Mouse (Mus musculus) CH12.LX (cell line): ENCODE results near the gene Rft1. TPM values are rescaled to one million over a fixed set of nuclear protein-coding genes. Genes with fewer than 3 reads are reported as not detected.

Source experiments
- DNase-seq: peaks from one replicate; pipeline ENCODE4 v3.0.0-alpha.2; 2013; ENCODE audit errors: extremely low read depth
- H3K27ac ChIP-seq: 2 replicates; pipeline ENCODE4 v1.5.1; 2012; ENCODE audit warnings: low read depth, mild to moderate bottlenecking, control low read depth, moderate library complexity; ENCODE audit not compliant: insufficient read depth
- H3K27me3 ChIP-seq: replicated peaks from 2 replicates; pipeline ENCODE3; 2012; ENCODE audit warnings: inconsistent platforms
- H3K36me3 ChIP-seq, 2 experiments: replicated peaks in 1 of 2; 2 replicates each; pipeline versions ENCODE3 to v1.6.1; 2012; ENCODE audit warnings: inconsistent platforms in 1 of 2, low read length in 1 of 2, mild to moderate bottlenecking in 1 of 2, mixed read lengths in 1 of 2, moderate library complexity in 1 of 2; ENCODE audit not compliant: control insufficient read depth in 1 of 2, insufficient read depth in 1 of 2
- H3K4me1 ChIP-seq, 2 experiments: 2 replicates each; pipeline ENCODE4 v1.6.1; 2012; ENCODE audit warnings: inconsistent platforms in 1 of 2, moderate library complexity in 1 of 2; ENCODE audit not compliant: insufficient read depth in 2 of 2, control insufficient read depth in 1 of 2
- H3K4me2 ChIP-seq: 2 replicates; pipeline ENCODE4 v1.6.1; 2012; ENCODE audit warnings: low read depth, mild to moderate bottlenecking, control low read depth; ENCODE audit not compliant: poor library complexity, insufficient read depth, severe bottlenecking
- H3K4me3 ChIP-seq, 3 experiments: fragments of 150-350 bp in 1 of 3; sonication (generic) in 1 of 3; replicated peaks in 1 of 3; 2 replicates each; pipeline versions ENCODE3 to v1.5.1; 2011 to 2012; ENCODE audit warnings: low read depth in 2 of 3, low read length in 2 of 3, mild to moderate bottlenecking in 2 of 3, moderate library complexity in 2 of 3, control low read depth in 1 of 3, improper control_type of control experiment in 1 of 3, inconsistent platforms in 1 of 3, mixed read lengths in 1 of 3; ENCODE audit not compliant: poor library complexity in 1 of 3
- H3K79me2 ChIP-seq: replicated peaks from 2 replicates; pipeline ENCODE4 v1.6.1; 2012; ENCODE audit warnings: mild to moderate bottlenecking, moderate library complexity; ENCODE audit not compliant: control insufficient read depth, poor library complexity, insufficient read depth, severe bottlenecking; ENCODE audit errors: extremely low read depth
- H3K9ac ChIP-seq: 2 replicates; pipeline ENCODE4 v1.6.1; 2012; ENCODE audit warnings: low read depth, mild to moderate bottlenecking, control low read depth, moderate library complexity; ENCODE audit not compliant: insufficient read depth
- H3K9me3 ChIP-seq: replicated peaks from 2 replicates; pipeline ENCODE3; 2012; ENCODE audit warnings: low read length, inconsistent platforms, mixed read lengths
- BHLHE40 ChIP-seq: IDR thresholded peaks from 2 replicates; pipeline ENCODE4 v1.6.1; 2011; ENCODE audit warnings: mild to moderate bottlenecking, low read depth, low read length, improper control_type of control experiment
- CHD1 ChIP-seq: IDR thresholded peaks from 2 replicates; pipeline ENCODE4 v1.6.1; 2012; ENCODE audit warnings: low read depth, low read length, improper control_type of control experiment, inconsistent platforms
- CHD2 ChIP-seq: IDR thresholded peaks from 2 replicates; pipeline ENCODE4 v1.6.1; 2011; ENCODE audit warnings: low read length, improper control_type of control experiment
- CTCF ChIP-seq, 2 experiments: IDR thresholded peaks in 1 of 2; conservative IDR thresholded peaks in 1 of 2; 2 replicates each; pipeline ENCODE4 v1.5.1; 2011 to 2012; ENCODE audit warnings: low read depth in 2 of 2, low read length in 2 of 2, improper control_type of control experiment in 1 of 2, inconsistent platforms in 1 of 2, mild to moderate bottlenecking in 1 of 2, moderate library complexity in 1 of 2
- E2F4 ChIP-seq: IDR thresholded peaks from 2 replicates; pipeline ENCODE4 v1.6.1; 2011; ENCODE audit warnings: low read depth, low read length, improper control_type of control experiment; ENCODE audit not compliant: insufficient replicate concordance
- ELF1 ChIP-seq: IDR thresholded peaks from 2 replicates; pipeline ENCODE4 v1.6.1; 2014; ENCODE audit warnings: low read depth, mild to moderate bottlenecking, inconsistent platforms, low read length, improper control_type of control experiment
- ETS1 ChIP-seq: conservative IDR thresholded peaks from 2 replicates; pipeline ENCODE4 v1.6.1; 2012; ENCODE audit warnings: low read depth, mild to moderate bottlenecking, inconsistent platforms, low read length, improper control_type of control experiment, moderate library complexity
- GABPA ChIP-seq: IDR thresholded peaks from 2 replicates; pipeline ENCODE4 v1.6.1; 2012; ENCODE audit warnings: low read depth, low read length, improper control_type of control experiment, inconsistent platforms; ENCODE audit not compliant: insufficient replicate concordance
- HCFC1 ChIP-seq: IDR thresholded peaks from 2 replicates; pipeline ENCODE4 v1.6.1; 2012; ENCODE audit warnings: low read depth, mild to moderate bottlenecking, inconsistent platforms, low read length, improper control_type of control experiment
- IRF4 ChIP-seq: IDR thresholded peaks from 2 replicates; pipeline ENCODE4 v1.6.1; 2014; ENCODE audit warnings: low read depth, mild to moderate bottlenecking, inconsistent platforms, low read length, improper control_type of control experiment
- JUN ChIP-seq: IDR thresholded peaks from 2 replicates; pipeline ENCODE4 v1.6.1; 2011; ENCODE audit warnings: low read depth, mild to moderate bottlenecking, low read length, improper control_type of control experiment, moderate library complexity; ENCODE audit not compliant: insufficient read depth
- JUND ChIP-seq: conservative IDR thresholded peaks from 2 replicates; pipeline ENCODE4 v1.6.1; 2011; ENCODE audit warnings: low read depth, low read length, improper control_type of control experiment
- KAT2A ChIP-seq: IDR thresholded peaks from 2 replicates; pipeline ENCODE4 v1.6.1; 2012; ENCODE audit warnings: low read length, improper control_type of control experiment, inconsistent platforms; ENCODE audit not compliant: insufficient replicate concordance
- MAFK ChIP-seq: IDR thresholded peaks from 2 replicates; pipeline ENCODE4 v1.6.1; 2011; ENCODE audit warnings: low read length, improper control_type of control experiment; ENCODE audit not compliant: insufficient replicate concordance
- POLR2A ChIP-seq: IDR thresholded peaks from 2 replicates; pipeline ENCODE4 v1.6.1; 2011; ENCODE audit warnings: low read depth, mild to moderate bottlenecking, improper control_type of control experiment, low read length
- RAD21 ChIP-seq: IDR thresholded peaks from 2 replicates; pipeline ENCODE4 v1.6.1; 2011; ENCODE audit warnings: low read depth, mild to moderate bottlenecking, low read length, improper control_type of control experiment, moderate library complexity
- RCOR1 ChIP-seq: conservative IDR thresholded peaks from 2 replicates; pipeline ENCODE4 v1.6.1; 2012; ENCODE audit warnings: low read depth, mild to moderate bottlenecking, inconsistent platforms, low read length, improper control_type of control experiment
- SIN3A ChIP-seq: IDR thresholded peaks from 2 replicates; pipeline ENCODE4 v1.6.1; 2012; ENCODE audit warnings: low read length, improper control_type of control experiment, inconsistent platforms
- TBP ChIP-seq: conservative IDR thresholded peaks from 2 replicates; pipeline ENCODE4 v1.6.1; 2011; ENCODE audit warnings: low read depth, low read length, improper control_type of control experiment
- TCF12 ChIP-seq: IDR thresholded peaks from 2 replicates; pipeline ENCODE4 v1.6.1; 2014; ENCODE audit warnings: low read depth, mild to moderate bottlenecking, inconsistent platforms, low read length, improper control_type of control experiment
- USF2 ChIP-seq: conservative IDR thresholded peaks from 2 replicates; pipeline ENCODE4 v1.6.1; 2011; ENCODE audit warnings: low read depth, low read length, improper control_type of control experiment
- ZMIZ1 ChIP-seq: IDR thresholded peaks from 2 replicates; pipeline ENCODE4 v1.6.1; 2012; ENCODE audit warnings: low read depth, mild to moderate bottlenecking, inconsistent platforms, low read length, improper control_type of control experiment
- ZNF384 ChIP-seq: IDR thresholded peaks from 2 replicates; pipeline ENCODE4 v1.6.1; 2012; ENCODE audit warnings: low read depth, low read length, improper control_type of control experiment, inconsistent platforms
- dilution Hi-C: fragments of 300-500 bp; cut with MboI; formaldehyde crosslinking; loops from 2 replicates; pipeline ENCODE4 v1.14.3; 2020; ENCODE audit warnings: low sequenced_read_pairs; ENCODE audit not compliant: extremely low pct_unique_long_range_greater_than_20kb, extremely low pct_ligation_motif_present
- in situ Hi-C: fragments of 300-500 bp; cut with MboI; formaldehyde crosslinking; loops from 3 replicates; pipeline ENCODE4 v1.14.3; 2019; ENCODE audit warnings: low sequenced_read_pairs, low pct_ligation_motif_present, low pct_unique_long_range_greater_than_20kb, mixed read lengths
- polyA plus RNA-seq: library from polyadenylated mRNA; unstranded; fragments of >175 nt; gene quantifications from 2 replicates; pipeline ENCODE4 v1.2.1, GENCODE M21; 2012; ENCODE audit warnings: low read depth; ENCODE audit not compliant: insufficient read length
- total RNA-seq, 2 experiments: library from RNA; depleted of rRNA; stranded (reverse); fragments of 300-350 nt in 1 of 2; fragments of >200 nt in 1 of 2; gene quantifications; 2 replicates each; pipeline ENCODE4 v1.2.3; 2012 to 2014

Rft1 gene
- total and polyA plus RNA-seq, 3 experiments = 13.5 to 26.0 (median 17.7) TPM

- TF ChIP-seq JUND = no peak
- TF ChIP-seq TCF12 = peak; percentile 85
- no peak for TF ChIP-seq CHD1
- TF ChIP-seq RAD21 = no peak
- TF ChIP-seq GABPA = no peak
- no peak for TF ChIP-seq POLR2A
Observed at GRCm38 (mm10) chr14:30641748-30642147, 12.4 kb upstream of the Rft1 start (continued).

GRCm38 (mm10) chr14:30644026-30644425 is 10.1 kb upstream of the Rft1 start:
- Histone ChIP-seq H3K9me3 (no peaks in the 10 kb centered on the region), H3K27me3 (no peaks in the 10 kb centered on the region), H3K9ac (no peak overlapping the region), H3K36me3 (no peaks in the 10 kb centered on the region), H3K4me2 (no peak overlapping the region), H3K79me2 (no peaks in the 10 kb centered on the region), H3K4me3 (no peak overlapping the region), H3K27ac (no peak overlapping the region), H3K4me1 (peaks cover 20 to 79% of the 10 kb centered on the region in 2 experiments)
- DNase-seq = no peak
- no peak for TF ChIP-seq CHD2
- TF ChIP-seq IRF4 = 0 out of 2 replicates have a peak, but pooled peaks have one; percentile 14
- in situ Hi-C loops (no loop called here), dilution Hi-C loops (no loop called here)

GRCm38 (mm10) chr14:30645066-30645465 is 9.1 kb upstream of the Rft1 start:
- no peak for DNase-seq
- in situ Hi-C loops (no loop called here), dilution Hi-C loops (no loop called here)
- Histone ChIP-seq H3K4me2 (no peak overlapping the region), H3K4me1 (peaks cover 20 to 80% of the 10 kb centered on the region in 2 experiments), H3K9ac (no peak overlapping the region), H3K27me3 (no peaks in the 10 kb centered on the region), H3K79me2 (no peaks in the 10 kb centered on the region), H3K4me3 (no peak overlapping the region), H3K27ac (no peak overlapping the region), H3K9me3 (no peaks in the 10 kb centered on the region), H3K36me3 (no peaks in the 10 kb centered on the region)
- no peak for TF ChIP-seq ZNF384
- TF ChIP-seq RAD21 = no peak
- TF ChIP-seq HCFC1 = no peak
- no peak for TF ChIP-seq POLR2A
- TF ChIP-seq USF2 = no peak
- no peak for TF ChIP-seq E2F4
- no peak for TF ChIP-seq KAT2A
- no peak for TF ChIP-seq ELF1
- TF ChIP-seq BHLHE40 = no peak
- no peak for TF ChIP-seq MAFK
- no peak for TF ChIP-seq ZMIZ1
- TF ChIP-seq ETS1 = no peak
- TF ChIP-seq CHD2 = no peak
- TF ChIP-seq JUN = no peak
- TF ChIP-seq SIN3A = no peak
- no peak for TF ChIP-seq TBP
- no peak for TF ChIP-seq RCOR1
- no peak for TF ChIP-seq CTCF (conservative IDR thresholded peaks at IDR 0.05 in 1 of 2, IDR thresholded peaks at IDR 0.05 in 1 of 2; ENCODE audit: low read depth in 2 of 2, low read length in 2 of 2)
